Mouse (Mus musculus): ENCODE results near the gene Tas2r138.

DNA sequence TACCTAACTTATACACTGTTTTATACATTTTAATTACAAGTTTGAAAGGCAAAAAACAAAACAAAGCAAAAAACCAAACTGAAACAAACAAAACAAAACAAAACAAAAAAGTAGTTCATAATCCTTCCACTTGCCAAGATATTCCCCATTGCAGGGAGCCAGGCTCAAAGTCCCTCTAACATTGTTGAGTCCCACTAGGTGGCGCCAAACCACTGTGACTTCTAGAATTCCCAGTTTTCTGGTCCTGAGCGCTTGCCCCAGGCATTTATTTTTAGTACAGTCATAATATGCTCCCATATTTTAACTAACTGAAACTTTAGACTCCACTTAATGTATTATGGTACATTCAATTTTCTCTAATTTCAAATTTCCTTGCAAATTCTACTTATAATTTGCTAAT, 4.9 kb upstream of the Tas2r138 start:
- TF ChIP-seq CTCF (IDR thresholded peaks at IDR 0.05; ENCODE audit: control insufficient read depth, insufficient read depth, low read length) (peak; percentile 55), POLR2A (IDR thresholded peaks at IDR 0.05; ENCODE audit: borderline replicate concordance, control insufficient read depth, low read depth, low read length) (no peak)

Data from bone marrow, adult 2 months (tissue).